Mouse (Mus musculus) lung, postnatal 36 days (tissue): ENCODE results near the gene Tapbpl.

Source experiments
- DNase-seq: peaks from one replicate; pipeline ENCODE4 v3.0.0; 2022; ENCODE audit warnings: mixed read lengths

Gene Tapbpl

DNA sequence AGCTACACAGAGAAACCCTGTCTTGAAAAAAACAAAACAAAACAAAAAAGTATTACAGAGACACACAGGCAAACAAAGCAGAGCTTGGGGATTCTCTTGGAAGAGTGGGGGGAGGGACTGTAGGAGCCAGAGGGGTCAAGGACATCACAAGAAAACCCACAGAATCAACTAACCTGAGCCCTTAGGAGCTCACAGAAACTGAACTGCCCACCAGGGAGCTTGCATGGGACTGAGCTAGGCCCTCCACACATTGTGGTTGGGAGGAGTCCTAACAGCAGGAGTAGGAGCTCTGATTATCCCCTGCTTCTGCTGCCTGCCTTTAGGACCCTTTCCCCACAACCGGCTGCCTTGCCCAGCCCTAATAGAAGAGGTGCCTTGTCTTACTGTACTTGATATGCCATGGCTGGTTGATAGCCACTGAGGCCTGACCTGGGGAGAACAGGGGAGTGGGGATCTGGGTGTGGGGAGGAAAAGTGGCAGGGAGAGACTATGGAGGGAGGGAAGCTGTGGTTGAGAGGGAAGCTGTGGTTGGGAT, 36.1 kb downstream of the Tapbpl start:
- no peak for DNase-seq

DNA sequence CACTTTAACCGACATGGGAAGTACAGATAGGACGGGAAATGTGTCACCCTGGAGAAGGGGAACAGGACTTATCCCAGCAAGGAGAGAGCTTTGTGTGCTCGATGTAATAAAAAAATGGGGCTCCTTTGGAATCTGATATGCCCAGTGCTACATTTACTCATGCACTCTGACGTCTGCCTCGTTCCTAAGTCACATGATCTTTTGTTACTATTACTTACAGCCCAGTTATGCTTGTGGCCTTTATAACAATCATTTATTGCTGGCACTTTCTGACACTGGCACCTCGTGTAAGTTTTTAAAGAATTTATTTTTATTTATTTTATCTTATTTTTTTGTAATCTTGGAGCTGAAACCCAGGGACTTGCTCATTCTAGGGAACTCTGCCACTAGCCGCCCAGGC, 38.3 kb downstream of the Tapbpl start:
- no peak for DNase-seq

DNA sequence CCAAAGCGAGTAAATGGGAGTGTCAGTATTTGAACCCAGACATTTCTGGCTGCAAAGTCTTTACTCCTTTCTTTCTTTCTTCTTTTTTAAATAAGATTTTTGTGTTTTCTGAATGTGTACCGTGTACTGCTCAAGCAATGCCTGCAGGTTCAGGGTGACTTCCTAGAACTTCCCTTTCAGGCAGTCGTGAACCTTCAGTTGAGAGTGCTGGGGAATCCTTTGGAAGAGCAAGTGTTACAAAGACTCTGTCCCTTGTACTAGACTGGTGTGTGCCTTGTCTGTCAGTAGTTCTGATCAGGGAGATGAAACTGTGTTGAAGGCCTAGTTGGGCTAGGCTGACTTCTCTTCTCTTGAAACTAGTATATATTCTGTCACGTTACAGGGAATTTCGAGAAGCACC, 38.8 kb downstream of the Tapbpl start:
- DNase-seq, result no peak

DNA sequence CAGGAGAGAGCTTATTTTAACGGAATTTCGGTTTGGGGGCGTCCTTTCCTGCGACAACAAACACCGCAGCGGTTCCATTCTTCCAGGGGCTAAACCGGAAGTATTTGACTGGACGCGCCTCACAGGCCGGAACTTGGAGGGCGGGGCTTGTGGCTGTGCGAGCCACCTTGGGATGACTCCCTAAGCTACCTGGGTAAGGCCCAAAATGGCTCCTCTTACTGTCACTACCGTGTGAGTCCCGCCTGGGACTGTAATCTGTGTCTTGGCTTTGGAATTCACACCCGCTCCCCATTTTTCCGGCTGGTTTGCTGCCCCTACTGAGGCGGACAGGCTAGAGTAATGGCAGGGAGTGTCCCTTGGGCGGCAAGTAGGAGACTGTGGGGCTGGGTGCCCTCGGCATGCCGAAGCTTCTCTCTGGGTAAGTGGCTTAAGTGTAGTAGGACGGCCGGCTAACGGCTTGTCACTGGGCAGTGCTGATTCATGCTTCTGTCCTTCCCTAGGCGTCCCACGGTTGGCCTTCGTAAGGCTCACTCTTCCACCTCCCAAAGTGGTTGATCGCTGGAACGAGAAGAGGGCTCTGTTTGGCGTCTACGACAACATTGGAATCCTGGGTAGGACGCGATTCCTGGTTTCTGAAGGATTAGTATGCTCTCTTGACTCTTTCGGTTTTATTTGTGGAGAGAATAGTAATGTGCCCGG, 39.5 kb downstream of the Tapbpl start:
- peak; percentile 96 for DNase-seq

DNA sequence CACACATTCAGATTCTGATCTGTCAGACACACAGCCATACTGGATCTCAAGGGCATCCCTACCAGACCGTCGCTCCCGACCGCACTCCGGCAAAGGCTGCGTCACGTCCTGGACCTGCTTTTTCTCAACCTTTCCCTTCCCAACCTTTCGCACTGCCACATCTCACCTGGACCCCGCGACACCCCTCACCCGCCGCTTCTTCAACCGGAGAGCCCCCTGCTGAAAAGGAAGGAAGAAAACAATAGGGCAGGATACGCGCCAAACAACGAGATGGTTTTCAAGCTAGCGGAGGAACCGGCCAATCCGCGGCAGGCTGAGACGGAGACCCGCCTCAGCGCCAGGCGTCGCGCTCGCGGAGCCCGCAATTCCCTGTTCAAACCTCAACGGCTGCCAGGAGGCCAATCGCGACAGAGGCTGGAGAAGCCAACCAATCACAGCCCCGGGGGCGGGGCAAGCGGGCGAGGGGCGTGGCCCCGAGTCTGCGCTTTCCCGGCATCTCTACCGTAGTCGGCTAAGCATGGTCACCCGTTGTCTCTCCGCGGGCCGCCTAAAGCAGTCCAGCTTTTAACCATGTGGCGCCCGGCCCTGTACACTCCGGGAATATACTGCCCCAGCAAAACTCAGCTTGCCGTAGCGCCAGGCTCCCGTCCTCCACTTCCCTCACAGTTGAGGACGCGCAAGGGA, 40.2 kb downstream of the Tapbpl start, which contains the start of the genes Ncapd2 and Mrpl51:
Gene Ncapd2, minus strand, starts transcription at position 370 of the 684 bp plus-strand sequence.
Gene Mrpl51, plus strand, starts transcription at position 470 of the 684 bp plus-strand sequence.
- peak; percentile 98 for DNase-seq

DNA sequence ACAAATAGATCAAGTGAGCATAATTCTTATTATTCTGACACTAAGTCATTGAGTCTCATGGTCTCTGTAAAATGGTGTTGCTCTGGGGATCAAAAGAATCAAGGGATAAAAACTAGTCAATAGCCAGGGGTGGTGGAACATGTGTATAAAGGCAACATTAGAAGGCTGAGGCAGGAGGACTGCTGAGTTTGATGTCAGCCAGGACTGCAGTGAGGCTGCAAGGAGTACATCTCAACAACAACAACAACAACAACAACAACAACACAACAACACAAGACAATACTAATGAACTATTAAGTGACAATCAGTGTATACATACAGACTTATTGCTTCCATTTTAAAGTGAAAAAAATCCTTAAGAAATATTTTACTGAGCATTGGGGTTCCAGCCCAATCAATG, 40.8 kb downstream of the Tapbpl start:
- DNase-seq, result no peak

DNA sequence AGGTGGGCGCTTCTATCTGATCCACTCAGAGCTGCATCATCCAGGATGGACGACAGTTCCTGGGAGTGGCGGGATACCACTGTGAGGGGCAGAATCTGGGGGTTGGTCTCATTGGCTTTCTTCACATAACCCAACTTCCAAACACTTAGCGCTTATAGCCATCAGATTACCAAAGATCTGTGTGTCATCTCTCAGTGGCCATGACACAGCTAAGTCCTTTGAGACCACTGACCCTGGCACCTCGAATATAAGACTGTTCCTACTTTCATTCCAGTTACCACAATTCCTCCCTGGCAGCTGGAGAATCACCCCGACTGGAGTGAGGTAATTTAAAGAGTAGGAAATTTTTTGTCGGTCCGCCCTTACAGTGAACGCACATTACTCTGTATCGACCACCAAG, 45.5 kb downstream of the Tapbpl start:
- no peak for DNase-seq

DNA sequence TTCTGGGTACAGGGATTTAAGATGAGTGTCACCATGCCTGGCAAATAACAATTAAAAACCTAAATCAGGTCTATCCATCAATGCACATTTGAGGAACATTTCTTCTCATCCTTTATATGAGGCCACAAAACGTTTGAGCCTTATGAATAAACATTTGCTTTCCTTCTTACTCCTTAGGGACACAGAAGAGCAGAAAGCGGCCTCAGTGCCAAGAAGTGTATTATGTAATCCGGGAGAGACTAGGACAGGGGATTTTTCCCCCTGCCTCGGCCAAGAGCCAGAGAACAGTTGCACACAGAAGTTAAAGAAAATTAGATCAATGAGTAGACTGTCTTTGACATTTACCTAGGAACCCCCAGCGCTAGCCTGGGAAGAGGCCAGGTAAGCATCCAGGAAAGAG, 49.5 kb downstream of the Tapbpl start:
- DNase-seq, result peak; percentile 16

DNA sequence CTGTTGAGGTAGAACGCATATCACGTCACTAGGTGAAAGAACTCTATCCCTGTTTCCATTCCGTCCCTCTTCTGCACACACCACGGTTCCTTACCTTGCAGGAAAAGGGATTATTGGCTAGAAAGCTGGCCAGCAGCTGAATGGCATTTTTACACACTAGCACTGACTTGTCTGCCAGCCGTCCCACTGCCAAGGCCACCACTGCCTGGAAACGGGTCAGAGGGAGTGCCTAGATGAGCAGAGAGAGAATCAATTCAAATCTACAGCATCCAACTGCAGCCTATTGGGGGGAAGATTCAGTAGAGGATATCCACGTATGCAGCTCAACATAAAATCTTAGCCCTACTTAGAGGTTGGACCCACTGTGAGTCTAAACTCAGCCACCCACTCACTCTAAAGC, 52.1 kb downstream of the Tapbpl start:
- DNase-seq, result no peak

DNA sequence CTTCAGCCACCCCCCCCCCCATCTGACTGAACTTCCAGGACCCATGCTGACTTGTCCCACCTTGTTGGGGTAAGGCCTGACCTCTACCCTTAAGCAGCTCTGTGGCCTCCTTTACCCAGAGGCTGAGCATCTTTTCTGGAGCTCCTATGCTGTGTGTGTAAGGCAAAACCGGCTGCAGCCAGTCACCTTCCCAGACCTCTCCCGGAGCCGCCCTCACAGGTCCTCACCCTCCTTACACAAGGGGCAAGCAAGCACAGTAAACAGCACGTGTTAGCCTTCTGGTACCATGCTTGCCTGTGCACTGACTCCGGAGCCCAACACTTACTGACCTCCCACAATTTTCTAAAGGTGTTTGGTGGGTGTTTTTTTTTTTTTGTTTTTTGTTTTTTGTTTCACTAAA, 56.2 kb downstream of the Tapbpl start:
- no peak for DNase-seq
